Mouse (Mus musculus) hindbrain, embryonic 15.5 days (tissue): Measurements from ENCODE around the gene Hnrnph1. TPM values are rescaled to one million over a fixed set of nuclear protein-coding genes. Genes with fewer than 3 reads are reported as not detected.
A peak's percentile ranks its signal among the peaks of the same experiment; 100 is the strongest.

Experiments
- ATAC-seq: fragments of 200-750 bp; cut with Nextera tagmentation; 2 replicates; pipeline ENCODE4 v1.8.0; 2017; ENCODE audit warnings: low read depth, moderate number of reproducible peaks, moderate TSS enrichment; ENCODE audit not compliant: low FRiP score
- H3K27ac ChIP-seq: fragments of 300-500 bp; sonication (generic); replicated peaks from 2 replicates; pipeline ENCODE4 v1.5.1; 2015; ENCODE audit warnings: mild to moderate bottlenecking, inconsistent platforms
- H3K27me3 ChIP-seq: fragments of 300-500 bp; sonication (generic); 2 replicates; pipeline ENCODE4 v1.6.1; 2015; ENCODE audit warnings: control low read depth, inconsistent platforms
- H3K36me3 ChIP-seq: fragments of 300-500 bp; sonication (generic); 2 replicates; pipeline ENCODE4 v1.6.1; 2015; ENCODE audit warnings: control low read depth, inconsistent platforms
- H3K4me1 ChIP-seq: fragments of 300-500 bp; sonication (generic); replicated peaks from 2 replicates; pipeline ENCODE4 v1.6.1; 2015; ENCODE audit warnings: control low read depth, inconsistent platforms
- H3K4me2 ChIP-seq: fragments of 300-500 bp; sonication (generic); 2 replicates; pipeline ENCODE4 v1.6.1; 2015; ENCODE audit warnings: moderate library complexity, mild to moderate bottlenecking, inconsistent platforms
- H3K4me3 ChIP-seq: fragments of 300-500 bp; sonication (generic); 2 replicates; pipeline ENCODE4 v1.5.1; 2015; ENCODE audit warnings: mild to moderate bottlenecking, inconsistent platforms
- H3K9ac ChIP-seq: fragments of 300-500 bp; sonication (generic); 2 replicates; pipeline ENCODE4 v1.6.1; 2015; ENCODE audit warnings: inconsistent platforms
- H3K9me3 ChIP-seq: fragments of 300-500 bp; sonication (generic); 2 replicates; pipeline ENCODE4 v1.6.1; 2016; ENCODE audit warnings: control low read depth, inconsistent platforms
- WGBS: fragments of 180-500 bp; shearing (Covaris S2); methylation state at CpG from one replicate; pipeline ENCODE4 v1.1.7; 2015; 5-methylcytosine and 5-hydroxymethylcytosine counted together
- microRNA counts: library from miRNA; unstranded; fragments of <30 nt; microRNA quantifications from one replicate; lab custom pipeline; 2016
- microRNA-seq: library from miRNA; unstranded; fragments of <30 nt; microRNA quantifications from one replicate; pipeline ENCODE4, GENCODE M21; 2016
- polyA plus RNA-seq: library from polyadenylated mRNA; unstranded; fragments of >200 nt; fragmentation: Nextera tagmentation; extraction: Ambion mirVana; gene quantifications from 2 replicates; pipeline ENCODE4 v1.2.1, GENCODE M21; 2015

The Hnrnph1 gene
- polyA plus RNA-seq, 1 experiment from 2014 or later = 418 TPM

- no peak overlapping the region for H3K4me2 ChIP-seq
- no peak for ATAC-seq
- WGBS = 89% methylated on average over 4 of the region's 4 CpGs
- no peaks in the 10 kb centered on the region for H3K9me3 ChIP-seq
- H3K36me3 ChIP-seq = no peaks in the 10 kb centered on the region
- no peak overlapping the region for H3K4me3 ChIP-seq
- H3K4me1 ChIP-seq = peaks cover 22% of the 10 kb centered on the region
- H3K27me3 ChIP-seq = no peaks in the 10 kb centered on the region
- H3K27ac ChIP-seq = no peak overlapping the region
- H3K9ac ChIP-seq = no peak overlapping the region
Measured at GRCm38 (mm10) chr11:50426056-50426455, 49.3 kb downstream of the Hnrnph1 start.

- peak; percentile 87 for ATAC-seq
- H3K27ac ChIP-seq = peak within 1 kb of the TSS; percentile 98
Measured at GRCm38 (mm10) chr11:50430277-50431133, 53.7 kb downstream of the Hnrnph1 start, which contains the start of gene Rufy1. Gene Rufy1, minus strand, starts transcription at chr11:50431125.

GRCm38 (mm10) chr11:50431134-50432068, 54.6 kb downstream of the Hnrnph1 start:
- Histone ChIP-seq H3K9ac (peak overlapping the region; percentile 78), H3K9me3 (no peaks in the 10 kb centered on the region), H3K4me1 (peaks cover 25% of the 10 kb centered on the region), H3K27ac (peak overlapping the region; percentile 98), H3K4me2 (peak overlapping the region; percentile 66), H3K36me3 (no peaks in the 10 kb centered on the region), H3K4me3 (peak overlapping the region; percentile 81), H3K27me3 (no peaks in the 10 kb centered on the region)
- peak; percentile 15; the same call in 1 of the 2 replicates for ATAC-seq
- 26% methylated on average over 32 of the region's 32 CpGs for WGBS

More at GRCm38 (mm10) chr11:50430277-50431133, 53.7 kb downstream of the Hnrnph1 start, which contains the start of gene Rufy1:
- peaks cover 25% of the 10 kb centered on the region for H3K4me1 ChIP-seq
- peak within 1 kb of the TSS; percentile 66 for H3K4me2 ChIP-seq
- H3K27me3 ChIP-seq = no peaks in the 10 kb centered on the region
- peak within 1 kb of the TSS; percentile 78 for H3K9ac ChIP-seq
- peak within 1 kb of the TSS; percentile 81 for H3K4me3 ChIP-seq
- no peaks in the 10 kb centered on the region for H3K36me3 ChIP-seq
- under 1% methylated on average over 81 of the region's 90 CpGs for WGBS
- no peaks in the 10 kb centered on the region for H3K9me3 ChIP-seq

GRCm38 (mm10) chr11:50432069-50432440, 55.3 kb downstream of the Hnrnph1 start:
- WGBS = 93% methylated on average over 3 of the region's 3 CpGs
- H3K27me3 ChIP-seq = no peaks in the 10 kb centered on the region
- ATAC-seq = no peak
- no peaks in the 10 kb centered on the region for H3K9me3 ChIP-seq
- H3K36me3 ChIP-seq = no peaks in the 10 kb centered on the region
- H3K27ac ChIP-seq = no peak overlapping the region
- H3K4me3 ChIP-seq = no peak overlapping the region
- no peak overlapping the region for H3K4me2 ChIP-seq
- H3K9ac ChIP-seq = no peak overlapping the region
- peaks cover 25% of the 10 kb centered on the region for H3K4me1 ChIP-seq

GRCm38 (mm10) chr11:50432896-50433295, 56.1 kb downstream of the Hnrnph1 start:
- H3K36me3 ChIP-seq = no peaks in the 10 kb centered on the region
- no peak overlapping the region for H3K9ac ChIP-seq
- H3K27ac ChIP-seq = no peak overlapping the region
- no peak overlapping the region for H3K4me2 ChIP-seq
- H3K27me3 ChIP-seq = no peaks in the 10 kb centered on the region
- 92% methylated on average over 5 of the region's 5 CpGs for WGBS
- ATAC-seq = no peak
- H3K9me3 ChIP-seq = no peaks in the 10 kb centered on the region
- H3K4me1 ChIP-seq = peaks cover 25% of the 10 kb centered on the region
- H3K4me3 ChIP-seq = no peak overlapping the region

MicroRNA genes within 50 kb of the gene (microRNA counts, 519-probe panel; counts per million panel counts)
- microRNA mmu-miR-804 (lab: Ali Mortazavi, UCI) = 2,550 counts per million, percentile 41 among the panel's probes with 10 or more counts

Small RNA genes lying within 50 kb of the gene (microRNA-seq; reads per million reads assigned to microRNA genes)
- gene Mir804 = not detected

Other genes starting within 250 kb of the Hnrnph1 start
- 42.5 and 42.6 TPM in 2 replicates for gene Tbc1d9b, start 245.6 kb upstream of the Hnrnph1 start, polyA plus RNA-seq
- gene Mrnip, start 202.5 kb upstream of the Hnrnph1 start, polyA plus RNA-seq = 32.8 and 34.6 TPM in 2 replicates
- 422 TPM in 2 replicates for gene Sqstm1, start 166.2 kb upstream of the Hnrnph1 start, polyA plus RNA-seq
- 58.1 and 69.2 TPM in 2 replicates for gene Mgat4b, start 166.1 kb upstream of the Hnrnph1 start, polyA plus RNA-seq
- 2.3 and 2.9 TPM in 2 replicates for gene Ltc4s, start 138.4 kb upstream of the Hnrnph1 start, polyA plus RNA-seq
- 3.2 and 3.6 TPM in 2 replicates for gene Maml1, start 84.7 kb upstream of the Hnrnph1 start, polyA plus RNA-seq
- 281 and 284 TPM in 2 replicates for gene Canx, start 51.3 kb upstream of the Hnrnph1 start, polyA plus RNA-seq
- gene Cby3, start 22.5 kb upstream of the Hnrnph1 start, polyA plus RNA-seq = 1.1 and 1.8 TPM in 2 replicates
- 23.2 and 29.3 TPM in 2 replicates for gene Rufy1, start 54.1 kb downstream of the Hnrnph1 start, polyA plus RNA-seq
- 5.5 and 5.9 TPM in 2 replicates for gene Adamts2, start 225.1 kb downstream of the Hnrnph1 start, polyA plus RNA-seq